Mouse (Mus musculus) inflammation-experienced regulatory T-cells, adult 6 months (primary cell): Measurements from ENCODE around the gene Fam83d. TPM values are rescaled to one million over a fixed set of nuclear protein-coding genes. Genes with fewer than 3 reads are reported as not detected.
"Not testable (repeated sequence)": the region's sequence is repeated elsewhere in the genome, so short reads cannot be mapped to it uniquely, and the experiment has no call there.

Experiments used
- ATAC-seq: one replicate; pipeline ENCODE4 v1.8.0; 2017
- polyA plus RNA-seq, 3 experiments: library from polyadenylated mRNA; unstranded; fragments of 100-300 nt; shearing (Covaris generic); gene quantifications; one replicate each; pipeline ENCODE4 v1.2.1; 2017

Fam83d gene
- polyA plus RNA-seq, result 1 to 10 TPM in 1 of 3 experiments, under 1 TPM in 2; 0.50 to 3.9 (median 0.59) TPM

- ATAC-seq, result peak; percentile 97
These were observed at the start of gene Fam83d for GRCm38 (mm10) chr2:158767742-158768339. Gene Fam83d, plus strand, starts transcription at chr2:158768093.

- peak; percentile 73 for ATAC-seq
These were observed 48.9 kb upstream of the Fam83d start for GRCm38 (mm10) chr2:158718816-158719549.

DNA sequence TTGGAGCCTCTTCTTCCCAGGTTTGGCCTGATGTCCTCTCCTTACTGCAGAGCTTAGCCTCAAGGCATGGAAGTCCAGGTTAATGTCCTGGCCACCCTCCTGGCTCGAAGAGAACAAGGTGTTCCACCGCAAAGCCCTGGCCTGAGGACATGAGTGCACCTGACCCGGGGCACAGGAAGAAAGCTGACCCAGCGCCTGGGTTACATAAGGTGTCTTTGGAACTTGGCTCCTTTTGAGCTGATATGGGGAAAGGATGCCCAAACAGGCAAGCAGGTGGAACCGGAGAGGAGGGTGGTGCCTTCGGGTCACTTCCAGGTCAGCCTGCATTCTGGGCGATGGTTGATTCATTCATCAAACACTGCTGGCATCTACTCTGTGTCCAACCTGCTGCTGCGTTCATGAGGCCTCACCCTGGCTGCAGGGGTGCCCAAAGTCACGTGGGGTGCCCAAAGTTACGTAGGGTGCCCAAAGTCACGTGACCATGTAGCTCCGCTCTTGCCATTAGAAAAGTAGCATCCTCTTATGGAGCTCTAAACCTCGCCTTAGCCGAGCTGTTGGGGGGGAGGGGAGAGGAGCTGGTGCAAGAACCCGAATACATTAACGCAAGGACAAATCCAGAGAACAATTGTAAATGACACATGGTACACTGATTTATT lies 47.0 kb upstream of the Fam83d start:
- no peak for ATAC-seq

- no peak for ATAC-seq
These were observed 46.4 kb upstream of the Fam83d start for GRCm38 (mm10) chr2:158721481-158721880.

GRCm38 (mm10) chr2:158722135-158722534 lies 45.8 kb upstream of the Fam83d start:
- ATAC-seq, result no peak

GRCm38 (mm10) chr2:158722991-158723551 lies 44.8 kb upstream of the Fam83d start:
- ATAC-seq, result peak; percentile 47

GRCm38 (mm10) chr2:158723806-158724205 lies 44.1 kb upstream of the Fam83d start:
- ATAC-seq, result peak; percentile 9

- ATAC-seq, result no peak
These were observed 41.6 kb upstream of the Fam83d start for GRCm38 (mm10) chr2:158726252-158726651.

DNA sequence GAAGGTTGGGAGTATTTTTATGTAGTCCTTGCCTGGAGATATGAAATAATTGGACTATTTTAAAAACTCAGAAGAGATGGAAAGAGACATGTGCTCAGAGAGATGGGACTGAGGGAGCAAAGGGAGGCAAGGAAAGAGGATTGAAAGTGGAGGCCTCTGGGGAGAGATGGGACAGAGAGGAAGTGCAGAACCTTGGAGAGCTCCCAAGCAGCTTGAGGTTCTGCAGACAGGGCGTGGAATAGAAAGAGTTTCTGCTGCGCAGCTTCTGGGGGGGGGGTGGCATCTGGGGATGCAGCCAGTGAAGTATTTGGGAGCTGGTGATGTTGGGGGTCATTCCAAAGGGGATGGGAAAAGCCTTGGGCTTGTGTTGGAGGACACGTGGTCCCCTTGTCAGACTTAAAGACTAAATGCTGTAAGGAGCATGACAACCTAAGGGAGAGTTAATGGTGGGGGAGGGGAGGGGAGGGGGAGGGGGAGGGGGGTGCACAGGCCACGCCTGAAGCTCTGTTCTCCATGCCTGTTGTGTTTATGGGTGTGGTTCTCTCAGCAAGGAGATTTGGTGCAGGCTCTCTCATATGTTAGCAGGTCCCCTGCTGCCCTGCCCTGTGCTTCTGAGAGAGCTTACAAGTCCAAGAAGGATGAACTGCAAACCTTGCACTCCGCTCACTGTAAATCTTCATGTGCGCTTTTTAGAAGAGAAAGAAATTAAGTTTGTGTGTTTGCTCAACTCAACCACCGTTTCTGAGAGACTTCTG lies 39.7 kb upstream of the Fam83d start:
- no peak for ATAC-seq

- no peak for ATAC-seq
These were observed 37.0 kb upstream of the Fam83d start for GRCm38 (mm10) chr2:158730896-158731295.

DNA sequence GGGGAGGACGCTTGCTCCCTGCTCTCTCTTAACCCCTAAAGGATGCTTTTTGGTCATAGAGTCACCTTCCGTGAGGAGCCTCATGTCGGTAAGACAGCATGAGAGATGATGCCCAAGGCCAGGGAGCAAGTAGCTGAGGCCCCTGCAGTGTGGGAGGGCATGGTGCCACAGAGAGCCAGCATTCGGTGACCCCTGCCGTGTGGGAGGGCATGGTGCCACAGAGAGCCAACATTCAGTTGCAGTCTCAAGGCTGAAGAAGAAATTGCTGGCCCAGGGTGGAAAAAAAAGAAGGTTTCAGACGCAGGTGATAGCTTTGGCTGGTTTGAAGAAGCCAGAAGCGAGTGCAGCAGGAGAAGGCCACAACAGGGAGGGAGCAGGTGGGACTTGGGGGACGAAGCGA lies 35.4 kb upstream of the Fam83d start:
- ATAC-seq, result no peak

GRCm38 (mm10) chr2:158733136-158733535 lies 34.8 kb upstream of the Fam83d start:
- ATAC-seq, result no peak

DNA sequence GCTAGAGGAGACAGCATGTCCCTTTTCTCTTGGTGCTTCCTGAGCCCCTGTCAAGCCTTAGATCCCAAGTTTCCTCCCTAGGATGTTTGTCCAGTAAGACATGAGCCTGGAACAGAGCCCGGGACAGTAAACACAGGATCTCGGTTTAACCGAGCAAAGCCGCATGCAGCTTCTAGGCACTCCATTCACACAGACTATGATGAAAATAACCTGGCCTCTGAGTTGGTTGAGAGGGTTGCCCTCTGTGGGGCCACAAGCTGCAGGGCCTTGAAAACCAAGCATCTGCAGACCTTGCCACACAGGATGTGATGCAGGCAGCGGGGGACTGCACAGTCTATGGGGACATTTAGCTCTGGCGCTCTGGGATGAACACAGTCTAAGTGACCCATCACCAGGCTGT lies 34.0 kb upstream of the Fam83d start:
- peak; percentile 66 for ATAC-seq

- ATAC-seq, result no peak
These were observed 33.3 kb upstream of the Fam83d start for GRCm38 (mm10) chr2:158734500-158735152.

DNA sequence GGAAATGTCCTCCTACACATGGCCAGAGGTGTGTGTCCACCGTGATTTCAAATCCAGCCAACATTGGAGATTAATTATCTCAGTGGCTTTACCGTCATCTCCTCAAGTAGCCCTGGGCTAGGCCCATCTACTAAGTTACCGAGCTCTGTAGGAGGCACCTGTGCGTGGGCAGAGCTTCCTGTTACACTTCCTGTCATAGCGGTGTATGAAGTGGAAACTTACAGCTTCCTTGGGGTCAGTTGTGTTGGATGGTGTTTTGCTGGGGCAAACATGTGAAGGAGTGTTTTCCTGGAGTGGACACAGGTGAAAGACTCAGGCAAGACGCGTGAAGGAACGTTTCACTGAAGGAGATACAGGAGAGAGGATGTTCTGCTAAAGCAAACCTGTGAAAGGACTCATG lies 32.6 kb upstream of the Fam83d start:
- ATAC-seq, result peak; percentile 83

DNA sequence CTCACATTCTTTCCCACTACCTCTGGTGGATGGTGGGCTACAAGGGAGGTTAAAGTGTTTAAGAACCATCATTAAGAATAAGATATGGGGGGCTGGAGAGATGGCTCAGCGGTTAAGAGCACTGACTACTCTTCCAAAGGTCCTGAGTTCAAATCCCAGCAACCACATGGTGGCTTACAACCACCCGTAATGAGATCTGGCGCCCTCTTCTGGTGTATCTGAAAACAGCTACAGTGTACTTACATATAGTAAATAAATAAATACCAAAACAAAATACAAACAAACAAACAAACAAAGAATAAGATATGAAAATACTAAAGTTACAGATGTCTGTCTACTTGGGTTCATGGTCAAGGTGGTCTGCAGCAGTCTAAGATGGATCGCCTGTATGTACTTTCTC lies 31.6 kb upstream of the Fam83d start:
- ATAC-seq, result not testable (repeated sequence)

DNA sequence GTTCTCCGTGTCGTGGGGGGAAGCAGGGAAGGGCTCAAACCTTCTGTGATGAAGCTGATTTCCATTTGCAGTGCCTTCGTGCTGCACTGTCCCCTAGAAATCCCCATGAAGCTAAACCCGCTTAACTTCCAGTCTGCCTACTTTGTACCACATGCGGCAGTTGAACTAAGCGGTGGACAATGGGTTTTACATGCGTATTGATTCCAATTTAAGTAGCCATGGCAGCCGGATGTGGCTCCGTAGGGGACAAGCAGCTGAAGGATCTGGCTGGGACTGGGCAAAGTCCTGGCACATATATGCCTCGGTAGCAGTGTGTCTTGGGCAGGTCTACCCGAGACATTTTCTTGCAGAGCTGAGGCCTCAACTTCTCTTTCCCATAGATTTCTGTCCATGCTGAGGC lies 29.3 kb upstream of the Fam83d start:
- no peak for ATAC-seq

DNA sequence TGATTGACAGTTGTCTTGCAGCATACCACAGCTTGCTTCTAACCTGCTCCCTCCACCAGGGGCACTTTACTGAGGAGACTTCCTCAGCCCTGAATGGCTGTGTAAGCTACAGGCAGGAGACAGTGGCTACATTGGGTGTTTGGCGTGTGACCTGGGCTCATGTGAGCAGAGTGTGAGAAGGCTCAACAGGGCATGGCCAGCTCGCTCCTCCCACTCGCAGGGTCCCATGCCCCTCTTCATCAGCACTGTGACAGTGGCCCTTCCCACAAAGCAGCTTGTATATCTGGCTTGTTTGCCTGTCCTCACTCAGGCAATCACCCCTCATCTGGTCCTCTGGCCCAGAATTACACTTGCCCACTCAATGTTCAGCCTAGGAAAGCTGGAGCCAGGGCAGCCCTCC lies 28.8 kb upstream of the Fam83d start:
- no peak for ATAC-seq

GRCm38 (mm10) chr2:158741011-158741501 lies 26.8 kb upstream of the Fam83d start:
- no peak for ATAC-seq

- no peak for ATAC-seq
These were observed 25.5 kb upstream of the Fam83d start for GRCm38 (mm10) chr2:158742431-158742830.

- no peak for ATAC-seq
These were observed 24.3 kb upstream of the Fam83d start for GRCm38 (mm10) chr2:158743518-158744141.
